Mouse (Mus musculus) ES-Bruce4 (cell line): ENCODE data around the gene Fads6.

Experiments used
- CTCF ChIP-seq: IDR thresholded peaks from one replicate; pipeline ENCODE4 v1.8.1; 2011; ENCODE audit warnings: low read depth, low read length
- EP300 ChIP-seq: IDR thresholded peaks from 2 replicates; pipeline ENCODE4 v1.6.1; 2011; ENCODE audit warnings: low read depth, low read length; ENCODE audit not compliant: insufficient read depth

GRCm38 (mm10) chr11:115231168-115231915 is 66.1 kb downstream of the Fads6 start:
- no peak for TF ChIP-seq CTCF
- no peak for TF ChIP-seq EP300
